Comparison of ENCODE assay signal across 24 mouse cellular contexts in genomic region chr12:98505601-98506000, GRCm38 (mm10).
A peak's percentile ranks its signal among the peaks of the same experiment; 100 is the strongest.
DNase-seq lines count a peak whose midpoint lies in the region; ATAC-seq and TF ChIP-seq lines count a peak whose summit lies in the region.
"Had no signal": no experiment of that assay in that cellular context is flagged by ENCODE, and none has a peak within 500 bp of the region (broad histone marks: within the 10 kb centered on the region; RNA-seq: fewer than 3 reads in every experiment).

No protein-coding gene starts in this region.

- H3K4me2 ChIP-seq in midbrain, embryonic 13.5 days (replicated peaks): no peak overlapping the region
- H3K4me2 ChIP-seq: embryonic facial prominence, embryonic 15.5 days; heart, embryonic 13.5 days; hindbrain, embryonic 15.5 days; kidney, embryonic 15.5 days; limb, embryonic 12.5 days; liver, embryonic 15.5 days; lung, embryonic 14.5 days had no signal

- H3K79me2 ChIP-seq in heart, adult 2 months (replicated peaks; ENCODE audit: control insufficient read depth, insufficient read depth, low read length): no peaks in the 10 kb centered on the region

- no peaks in the 10 kb centered on the region for H3K9me3 ChIP-seq in midbrain, embryonic 13.5 days
- H3K9me3 ChIP-seq in midbrain, embryonic 10.5 days (replicated peaks): no peaks in the 10 kb centered on the region
- H3K9me3 ChIP-seq: embryonic facial prominence, embryonic 15.5 days; heart, embryonic 13.5 days; hindbrain, embryonic 15.5 days; kidney, embryonic 15.5 days; limb, embryonic 12.5 days; liver, embryonic 15.5 days had no signal

- WGBS in heart, adult 2 months: 50% methylated on average over 4 of the region's 4 CpGs
- 70% methylated on average over 4 of the region's 4 CpGs for WGBS in midbrain, embryonic 13.5 days
- WGBS in midbrain, embryonic 10.5 days: 81% methylated on average over 4 of the region's 4 CpGs

- no peaks in the 10 kb centered on the region for H3K27me3 ChIP-seq in heart, adult 2 months (ENCODE audit: control insufficient read depth, insufficient read depth, low read length)
- no peaks in the 10 kb centered on the region for H3K27me3 ChIP-seq in midbrain, embryonic 13.5 days
- no peaks in the 10 kb centered on the region for H3K27me3 ChIP-seq in midbrain, embryonic 10.5 days (ENCODE audit: low read depth, poor library complexity, severe bottlenecking)
- H3K27me3 ChIP-seq: embryonic facial prominence, embryonic 15.5 days; heart, embryonic 13.5 days; hindbrain, embryonic 15.5 days; kidney, embryonic 15.5 days; limb, embryonic 12.5 days; liver, embryonic 15.5 days had no signal

- TF ChIP-seq EP300 in heart, adult 2 months (IDR thresholded peaks at IDR 0.05; ENCODE audit: insufficient read depth, low read depth, low read length): no peak

- TF ChIP-seq CTCF in heart, adult 2 months (IDR thresholded peaks at IDR 0.05): no peak

- H3K4me3 ChIP-seq in heart, adult 2 months: no peak overlapping the region
- no peak overlapping the region for H3K4me3 ChIP-seq in midbrain, embryonic 13.5 days (replicated peaks)
- H3K4me3 ChIP-seq in midbrain, embryonic 10.5 days: no peak overlapping the region
- H3K4me3 ChIP-seq: embryonic facial prominence, embryonic 15.5 days; heart, embryonic 13.5 days; hindbrain, embryonic 15.5 days; kidney, embryonic 15.5 days; left cerebral cortex, adult 2 months; limb, embryonic 12.5 days; liver, embryonic 15.5 days had no signal

- 0 out of 2 replicates have a peak, but pooled peaks have one; percentile 10 for ATAC-seq in midbrain, embryonic 13.5 days
- ATAC-seq: midbrain, embryonic 16.5 days had no signal

- no peak overlapping the region for H3K9ac ChIP-seq in heart, adult 2 months (ENCODE audit: low read depth, low read length)
- no peak overlapping the region for H3K9ac ChIP-seq in midbrain, embryonic 13.5 days (replicated peaks)
- H3K9ac ChIP-seq: embryonic facial prominence, embryonic 15.5 days; heart, embryonic 13.5 days; hindbrain, embryonic 15.5 days; kidney, embryonic 15.5 days; limb, embryonic 12.5 days; liver, embryonic 15.5 days; lung, embryonic 14.5 days had no signal

- peak; percentile 50 to 55 for DNase-seq in cerebellum, postnatal 25 days
- no peak for DNase-seq in cerebellum, adult 11-12 months
- peak; percentile 65 for DNase-seq in heart, adult 11 months
- DNase-seq in heart, adult 2 months: no peak
- DNase-seq in midbrain, embryonic 10.5 days (ENCODE audit: low spot score): no peak
- DNase-seq in left cerebral cortex, adult 18-20 months (ENCODE audit: low spot score in 2 of 2): no peak
- DNase-seq: adrenal gland, adult 8-10 months; gastrocnemius, postnatal 25 days; heart, adult 18-20 months; kidney, adult 18-20 months; kidney, postnatal 25 days; lung, embryonic 14.5 days; lung, postnatal 14 days; thymus, postnatal 4 days had no signal

- no peak overlapping the region for H3K27ac ChIP-seq in heart, adult 2 months
- H3K27ac ChIP-seq in midbrain, embryonic 13.5 days: no peak overlapping the region
- no peak overlapping the region for H3K27ac ChIP-seq in midbrain, embryonic 10.5 days (replicated peaks)
- H3K27ac ChIP-seq: embryonic facial prominence, embryonic 15.5 days; heart, embryonic 13.5 days; hindbrain, embryonic 15.5 days; kidney, embryonic 15.5 days; left cerebral cortex, adult 2 months; limb, embryonic 12.5 days; liver, embryonic 15.5 days had no signal

- H3K36me3 ChIP-seq in heart, adult 2 months (ENCODE audit: control insufficient read depth, insufficient read depth, low read length): no peaks in the 10 kb centered on the region
- peaks cover 45% of the 10 kb centered on the region for H3K36me3 ChIP-seq in midbrain, embryonic 13.5 days
- peaks cover 42% of the 10 kb centered on the region for H3K36me3 ChIP-seq in midbrain, embryonic 10.5 days
- H3K36me3 ChIP-seq: embryonic facial prominence, embryonic 15.5 days; G1E; heart, embryonic 13.5 days; hindbrain, embryonic 15.5 days; kidney, embryonic 15.5 days; limb, embryonic 12.5 days; liver, embryonic 15.5 days had no signal

- TF ChIP-seq POLR2A in heart, adult 2 months (IDR thresholded peaks at IDR 0.05; ENCODE audit: insufficient read depth, low read depth, low read length): no peak

- intact Hi-C loops in heart, adult 2 months (cut with DNase I): no loop called here

- H3K4me1 ChIP-seq in heart, adult 2 months (ENCODE audit: control insufficient read depth, insufficient read depth, low read length): no peaks in the 10 kb centered on the region
- H3K4me1 ChIP-seq in midbrain, embryonic 13.5 days (replicated peaks): peaks cover 28% of the 10 kb centered on the region
- H3K4me1 ChIP-seq in midbrain, embryonic 10.5 days: no peaks in the 10 kb centered on the region; the same call in 1 of the 2 replicates
- H3K4me1 ChIP-seq: embryonic facial prominence, embryonic 15.5 days; heart, embryonic 13.5 days; kidney, embryonic 15.5 days; limb, embryonic 12.5 days; liver, embryonic 15.5 days had no signal

Comparison
In these comparisons a context has a peak if more than half of its experiments do, and no peak if none do; other contexts are left out.
1. DNase-seq: peak in cerebellum, postnatal 25 days (2 of 2) and heart, adult 11 months (single experiment); none in cerebellum, adult 11-12 months (single experiment), heart, adult 2 months (0 of 2), midbrain, embryonic 10.5 days (single experiment) and left cerebral cortex, adult 18-20 months (0 of 2).